Mouse (Mus musculus): ENCODE data around the gene Supt6.
"Not testable (repeated sequence)": the region's sequence is repeated elsewhere in the genome, so short reads cannot be mapped to it uniquely, and the experiment has no call there.

The Supt6 gene

DNA sequence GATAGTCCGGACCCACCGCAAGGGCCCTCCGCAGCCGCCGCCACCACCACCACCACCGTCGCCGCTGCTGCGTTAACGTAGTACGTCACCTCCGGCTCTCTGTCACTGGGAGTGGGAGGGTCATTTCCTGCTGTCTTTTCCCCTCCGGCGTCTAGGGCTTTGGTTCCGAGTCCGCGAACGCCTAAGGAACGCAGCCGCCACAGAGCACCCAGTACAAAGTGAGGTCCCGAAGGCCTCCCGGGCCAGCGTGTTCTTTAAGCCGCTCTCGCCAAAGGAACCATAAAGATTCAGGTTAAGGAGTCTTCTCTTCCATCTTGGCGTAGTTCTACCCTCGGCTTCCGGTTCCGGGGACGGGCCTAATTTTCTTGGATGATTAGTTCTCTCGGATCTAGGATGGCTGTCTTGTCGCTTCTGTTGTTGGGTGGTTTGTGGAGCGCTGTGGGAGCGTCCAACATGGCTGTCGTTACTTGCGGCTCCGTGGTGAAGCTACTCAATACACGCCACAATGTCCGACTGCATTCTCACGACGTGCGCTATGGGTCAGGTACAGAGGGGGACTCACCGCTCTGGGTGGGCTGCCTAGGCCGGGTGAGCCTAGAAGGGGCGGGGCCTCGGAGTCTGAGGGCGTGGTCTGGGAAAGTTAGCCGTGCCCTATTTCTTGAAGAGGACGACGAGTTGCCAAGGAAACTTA, at the start of gene Supt6, which contains the start of gene Sdf2:
Gene Supt6 (minus strand): TSS at position 361 of the 691 bp plus-strand sequence.
Gene Sdf2 (plus strand): TSS at position 120 of the 691 bp plus-strand sequence.
- DNase-seq = peak; percentile 99

DNA sequence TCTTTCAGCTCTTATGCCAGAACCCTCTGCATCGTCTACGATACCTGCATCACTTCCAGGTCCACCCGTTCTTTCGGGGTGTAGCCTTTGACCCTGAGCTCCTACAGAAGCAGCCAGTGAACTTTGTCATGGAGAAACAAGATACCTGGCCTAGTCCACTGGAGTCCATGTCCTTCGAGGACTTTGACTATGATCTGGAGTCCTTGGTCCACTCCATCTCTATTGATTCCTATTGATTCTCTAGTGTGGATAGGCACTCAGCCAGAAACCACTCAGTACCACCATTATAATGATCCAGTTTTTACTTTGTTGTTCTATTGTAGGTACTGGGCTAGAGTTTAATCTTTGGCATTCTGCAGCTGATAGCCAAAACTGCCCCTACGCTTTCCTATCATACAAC, 48.8 kb upstream of the Supt6 start:
- no peak for DNase-seq

DNA sequence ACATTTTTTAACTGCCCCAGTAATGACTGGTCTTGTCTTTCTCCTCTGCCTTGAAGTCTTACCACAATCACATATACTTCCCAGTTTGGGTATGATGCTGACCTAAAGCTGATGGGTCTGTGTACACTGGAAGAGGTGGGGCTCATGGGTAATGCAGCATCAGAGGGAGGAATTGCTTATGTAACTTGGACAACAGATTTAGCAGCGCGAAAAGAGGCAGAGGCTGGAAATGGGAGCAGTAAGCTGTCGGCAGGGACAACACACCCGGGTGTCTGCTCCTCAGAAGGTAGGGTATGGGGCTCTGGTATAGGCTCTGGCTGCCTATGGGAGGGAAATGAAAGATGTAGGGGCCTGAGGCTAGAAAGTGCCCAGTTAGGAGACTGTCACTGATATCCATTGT, 44.9 kb upstream of the Supt6 start, which contains the start of gene BC030499:
Gene BC030499 (plus strand): TSS at position 188 of the 400 bp plus-strand sequence.
- DNase-seq = no peak

DNA sequence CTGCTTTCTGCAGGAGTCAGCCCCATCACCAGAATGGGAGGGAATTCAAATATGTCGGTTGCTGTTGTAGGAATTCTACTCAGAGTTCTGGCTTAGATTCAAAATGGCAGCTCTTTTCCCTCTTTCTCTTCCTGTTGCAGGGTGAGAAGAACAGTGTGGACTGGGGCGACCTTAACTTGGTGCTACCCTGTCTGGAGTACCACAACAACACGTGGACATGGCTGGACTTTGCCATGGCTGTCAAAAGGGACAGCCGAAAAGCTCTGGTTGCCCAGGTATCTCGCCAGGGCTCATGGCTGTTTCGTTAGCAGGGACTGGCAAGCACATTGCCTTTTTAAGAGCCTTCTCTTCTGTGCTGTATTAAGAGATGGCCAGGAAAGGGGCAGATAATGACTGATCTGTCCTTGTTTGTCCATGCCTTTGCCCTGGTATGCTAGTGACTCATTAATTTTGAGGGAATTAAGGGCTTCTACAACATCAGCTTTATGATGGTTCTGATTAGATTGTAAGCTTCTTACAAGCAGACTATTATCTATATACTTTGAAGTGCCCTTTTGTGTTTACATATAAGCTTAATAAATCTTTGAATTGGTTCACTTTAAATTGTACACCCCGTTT, 43.5 kb upstream of the Supt6 start:
- no peak for DNase-seq

DNA sequence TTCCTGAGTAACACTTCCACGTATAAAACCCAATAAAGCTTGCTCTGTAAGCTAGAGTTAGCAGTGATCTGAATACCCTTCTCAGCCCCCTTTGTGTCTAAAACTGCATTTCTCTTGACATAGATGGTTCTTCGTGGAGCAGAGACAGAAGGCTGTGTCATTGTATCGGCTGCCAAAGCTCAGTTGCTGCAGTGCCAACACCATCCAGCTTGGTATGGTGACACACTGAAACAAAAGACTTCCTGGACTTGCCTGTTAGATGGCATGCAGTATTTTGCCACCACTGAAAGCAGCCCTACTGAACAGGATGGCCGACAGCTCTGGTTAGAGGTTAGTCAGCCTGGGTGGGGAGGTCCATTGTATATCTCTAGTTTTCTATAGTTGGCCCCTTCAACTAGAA, 33.8 kb upstream of the Supt6 start:
- DNase-seq = no peak

DNA sequence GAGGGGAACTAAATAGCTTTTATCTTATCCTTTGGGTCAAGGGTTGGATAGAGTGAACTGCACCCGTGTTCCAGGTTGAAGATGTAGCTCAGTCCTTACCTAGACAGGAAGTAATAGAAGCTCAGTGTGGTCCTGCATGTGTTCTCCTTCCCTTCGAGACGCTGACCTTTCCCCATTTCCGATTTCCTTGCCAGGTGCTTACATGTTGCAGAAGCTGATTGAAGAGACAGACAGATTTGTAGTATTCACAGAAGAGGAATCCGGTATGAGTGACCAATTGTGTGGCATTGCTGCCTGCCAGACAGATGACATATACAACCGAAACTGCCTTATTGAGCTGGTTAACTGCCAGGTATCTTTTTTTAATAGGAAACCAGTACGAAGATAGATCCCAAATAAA, 33.1 kb upstream of the Supt6 start:
- peak; percentile 93 for DNase-seq

DNA sequence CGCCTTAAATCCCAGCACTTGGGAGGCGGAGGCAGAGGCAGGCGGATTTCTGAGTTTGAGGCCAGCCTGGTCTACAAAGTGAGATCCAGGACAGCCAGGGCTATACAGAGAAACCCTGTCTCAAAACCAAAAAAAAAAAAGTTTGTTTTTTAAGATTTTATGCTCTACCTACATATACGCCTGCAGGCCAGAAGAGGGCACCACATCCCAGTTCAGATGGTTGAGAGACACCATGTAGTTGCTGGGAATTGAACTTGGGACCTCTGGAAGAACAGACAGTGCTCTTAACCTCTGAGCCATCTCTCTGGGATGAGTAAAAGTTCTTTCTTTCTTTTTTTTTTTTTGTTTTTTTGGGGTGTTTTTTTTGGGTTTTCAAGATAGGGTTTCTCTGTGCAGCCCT, 30.4 kb upstream of the Supt6 start:
- not testable (repeated sequence) for DNase-seq

DNA sequence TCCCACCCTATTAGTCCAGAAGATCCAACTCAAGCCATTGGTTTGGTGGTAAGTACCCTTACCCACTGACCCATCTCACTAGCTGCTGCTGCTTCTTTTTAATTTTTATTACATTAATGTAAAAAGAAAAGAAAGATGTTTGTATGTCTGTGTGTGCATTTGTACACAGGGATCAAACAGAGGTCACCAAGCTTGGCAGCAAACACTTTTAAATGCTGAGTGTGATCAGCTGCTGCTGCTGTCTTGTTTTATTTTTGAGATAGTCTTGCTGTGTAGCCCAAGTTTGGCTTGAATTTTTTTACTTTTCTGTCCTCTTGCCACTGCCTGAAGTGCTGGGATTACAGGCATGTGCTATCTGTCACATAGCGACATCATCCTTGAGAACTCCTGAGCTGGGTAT, 29.8 kb upstream of the Supt6 start:
- DNase-seq = no peak

DNA sequence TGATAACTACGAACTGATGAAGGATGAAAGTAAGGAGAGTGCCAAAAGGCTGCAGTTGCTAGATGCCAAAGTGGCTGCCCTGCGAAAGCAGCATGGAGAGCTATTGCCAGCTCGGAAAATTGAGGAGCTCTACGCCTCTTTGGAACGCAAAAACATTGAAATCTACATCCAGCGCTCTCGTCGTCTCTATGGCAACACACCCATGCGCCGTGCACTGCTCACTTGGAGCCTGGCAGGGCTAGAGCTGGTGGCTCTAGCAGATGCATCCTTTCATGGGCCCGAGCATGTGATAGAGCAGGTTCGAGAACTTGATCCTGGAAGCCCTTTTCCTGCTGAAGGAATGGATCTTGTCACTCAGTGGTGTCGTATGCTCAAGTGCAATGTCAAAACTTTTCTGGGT, 26.2 kb upstream of the Supt6 start:
- no peak for DNase-seq

DNA sequence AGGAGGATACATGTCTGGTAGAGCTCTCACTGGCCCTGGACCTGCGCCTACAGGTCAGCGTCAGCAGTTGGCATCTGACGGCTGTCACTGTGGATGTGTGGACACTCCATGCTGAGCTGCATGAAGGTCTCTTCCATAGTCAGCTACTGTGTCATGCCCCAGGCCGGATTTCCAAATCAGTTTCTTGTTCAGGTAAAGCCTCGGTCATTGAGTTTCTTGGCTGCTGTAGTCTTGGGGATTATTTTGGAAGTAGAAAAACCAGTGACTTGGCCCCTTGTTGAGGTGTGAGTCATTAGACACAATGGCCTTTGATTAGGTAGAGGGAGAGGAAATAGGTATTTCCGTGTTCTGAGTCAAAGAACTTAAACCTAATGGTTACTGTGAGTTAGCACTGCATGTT, 19.8 kb upstream of the Supt6 start:
- DNase-seq = no peak

DNA sequence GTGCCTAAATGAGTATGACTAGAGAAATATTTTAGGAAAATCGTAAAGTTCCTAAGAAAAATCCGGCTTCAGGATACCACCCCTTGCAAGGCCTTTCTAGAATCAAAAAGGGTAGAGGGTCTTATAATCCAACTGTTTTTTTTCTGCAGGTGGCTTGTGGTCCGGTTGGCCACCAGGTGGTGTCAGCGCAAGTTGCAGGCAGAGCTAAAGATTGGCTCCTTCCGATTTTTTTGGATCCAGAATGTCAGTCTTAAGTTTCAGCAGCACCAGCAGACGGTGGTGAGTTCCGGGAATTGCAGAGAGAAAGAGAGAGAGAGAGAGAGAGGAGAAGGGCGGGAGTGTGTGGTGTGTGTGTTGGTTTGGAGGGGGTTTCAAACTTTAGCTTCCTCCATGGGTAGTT, 16.8 kb upstream of the Supt6 start:
- peak; percentile 91 for DNase-seq

DNA sequence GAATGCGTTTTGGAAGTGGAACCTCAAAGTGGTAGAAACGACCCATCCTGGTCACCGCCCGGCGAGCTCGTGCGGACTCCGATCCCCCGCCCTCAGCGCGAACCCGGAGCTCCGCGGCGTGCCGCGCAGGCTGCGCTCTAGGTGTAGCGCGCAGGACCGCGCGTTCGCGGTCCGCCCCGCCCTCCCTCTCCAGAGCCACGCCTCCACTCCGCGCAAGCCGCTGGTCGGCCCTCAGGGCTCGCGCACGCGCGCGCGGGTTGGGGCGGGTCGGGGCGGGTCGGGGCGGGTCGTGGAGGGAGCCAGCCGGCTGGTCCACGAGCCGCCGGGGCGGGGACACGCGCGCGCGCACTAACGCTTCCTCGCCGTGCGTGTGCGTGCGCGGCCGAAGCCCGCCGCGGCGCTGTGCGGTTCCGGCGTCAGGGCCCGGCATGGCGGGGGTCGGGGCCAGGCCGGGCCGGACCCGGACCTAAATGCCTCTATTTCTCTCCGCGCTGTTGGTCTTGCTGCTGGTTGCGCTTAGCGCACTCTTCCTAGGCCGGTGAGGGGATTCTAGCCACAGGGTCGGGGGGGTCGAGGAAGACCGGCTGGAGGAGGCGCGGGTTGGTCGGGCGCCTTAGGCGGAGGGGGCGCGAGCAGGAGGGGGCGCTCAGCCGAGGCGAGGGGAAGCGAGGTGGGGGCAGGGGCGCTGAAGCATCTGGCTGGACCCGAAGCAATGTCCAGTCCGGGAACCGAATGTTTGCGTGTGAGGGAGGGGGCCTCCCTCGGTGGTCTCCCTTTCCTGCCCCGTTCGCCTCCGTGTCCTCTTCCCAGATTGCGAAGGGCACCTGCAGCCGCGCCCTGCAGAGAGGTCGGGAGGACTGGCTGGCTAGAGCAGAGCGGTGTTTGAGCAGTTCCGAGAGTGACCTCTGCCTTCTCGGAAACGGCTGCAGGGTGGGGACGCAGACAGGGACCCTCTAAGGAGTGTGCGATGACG, 15.9 kb upstream of the Supt6 start, which contains the start of gene 2610507B11Rik:
Gene 2610507B11Rik (plus strand): TSS at position 373 of the 973 bp plus-strand sequence.
- peak; percentile 100 for DNase-seq

DNA sequence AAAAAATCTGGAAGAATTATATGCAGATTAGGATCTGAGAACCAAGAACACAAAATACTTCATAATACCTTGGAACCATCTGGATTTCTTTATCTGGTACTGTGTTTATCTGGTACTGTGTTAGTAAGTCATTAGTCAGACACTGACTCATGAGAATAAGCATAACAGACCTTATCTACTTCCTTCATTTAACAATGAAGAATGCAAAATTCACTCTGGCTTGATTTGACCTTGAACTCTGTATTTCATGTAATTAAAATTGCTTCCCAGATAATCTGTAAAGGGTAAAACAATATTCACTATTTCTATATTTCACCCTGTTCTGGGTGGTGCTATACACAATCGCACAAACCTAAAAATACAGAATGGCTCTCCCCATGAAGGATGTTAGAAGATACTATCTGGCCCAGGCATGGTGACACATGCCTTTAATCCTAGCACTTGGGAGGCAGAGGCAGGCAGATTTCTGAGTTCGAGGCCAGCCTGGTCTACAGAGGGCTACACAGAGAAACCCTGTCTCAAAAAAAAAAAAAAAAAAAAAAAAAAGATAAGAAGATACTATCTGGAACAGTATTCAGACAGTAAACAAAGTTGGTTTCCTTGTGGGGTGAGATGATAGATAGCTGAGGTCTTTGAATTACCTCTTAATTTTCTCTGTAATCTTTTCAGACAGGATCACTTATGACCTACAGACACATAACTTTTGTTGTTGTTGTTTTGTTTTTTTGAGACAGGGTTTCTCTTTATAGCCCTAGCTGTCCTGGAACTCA, 14.9 kb upstream of the Supt6 start:
- DNase-seq = no peak

DNA sequence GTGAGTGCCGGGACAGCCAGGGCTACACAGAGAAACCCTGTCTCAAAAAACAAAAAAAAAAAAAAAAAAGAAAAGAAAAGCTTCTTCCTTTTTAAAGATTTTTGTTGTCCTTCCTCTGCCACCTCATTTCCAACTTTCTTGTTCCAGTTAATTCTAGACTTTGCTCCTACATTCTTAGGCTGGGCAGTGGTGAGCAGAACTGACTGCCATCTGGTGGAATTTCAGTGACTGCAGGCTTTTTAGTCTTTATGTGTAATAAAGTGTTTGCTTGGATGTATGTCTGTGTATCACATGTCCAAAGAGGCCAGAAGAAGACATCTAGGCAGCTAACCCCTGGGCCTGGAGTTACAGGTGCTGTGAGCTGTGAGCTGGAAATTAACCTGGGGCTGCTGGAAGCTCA, 10.8 kb upstream of the Supt6 start:
- no peak for DNase-seq

DNA sequence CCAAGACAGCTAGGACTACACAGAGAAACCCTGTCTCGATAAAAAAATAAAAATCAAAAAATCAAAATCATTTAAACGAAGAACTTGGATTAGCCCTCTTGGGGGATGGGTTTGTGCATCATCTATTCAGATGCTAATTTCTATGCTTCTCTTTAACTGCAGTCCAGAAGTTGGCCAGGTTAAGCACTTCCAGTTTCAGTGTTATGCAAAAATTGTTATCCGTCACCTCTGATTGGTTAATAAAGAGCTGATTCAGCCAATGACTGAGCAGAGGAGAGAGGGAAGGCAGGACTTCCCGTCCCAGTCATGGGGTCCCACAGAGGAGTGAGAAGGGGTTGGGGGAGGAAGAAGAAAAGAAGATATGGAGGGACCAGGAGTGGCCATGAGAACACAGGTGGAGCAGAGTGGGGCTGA, 1.9 kb upstream of the Supt6 start:
- DNase-seq = no peak

DNA sequence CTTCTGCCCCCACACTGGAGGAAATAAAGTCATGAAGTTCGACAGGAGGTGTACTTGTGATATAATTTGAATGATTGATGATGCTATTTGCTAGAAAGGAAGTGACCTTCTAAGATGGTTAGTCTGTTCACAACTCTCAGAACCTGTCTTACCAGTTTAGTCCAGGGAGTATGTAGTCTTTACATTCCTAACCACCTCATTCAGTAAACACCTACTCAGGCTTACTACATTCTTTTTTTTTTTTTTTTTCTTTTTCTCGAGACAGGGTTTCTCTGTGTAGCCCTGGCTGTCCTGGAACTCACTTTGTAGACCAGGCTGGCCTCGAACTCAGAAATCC, 1.2 kb upstream of the Supt6 start:
- no peak for DNase-seq

DNA sequence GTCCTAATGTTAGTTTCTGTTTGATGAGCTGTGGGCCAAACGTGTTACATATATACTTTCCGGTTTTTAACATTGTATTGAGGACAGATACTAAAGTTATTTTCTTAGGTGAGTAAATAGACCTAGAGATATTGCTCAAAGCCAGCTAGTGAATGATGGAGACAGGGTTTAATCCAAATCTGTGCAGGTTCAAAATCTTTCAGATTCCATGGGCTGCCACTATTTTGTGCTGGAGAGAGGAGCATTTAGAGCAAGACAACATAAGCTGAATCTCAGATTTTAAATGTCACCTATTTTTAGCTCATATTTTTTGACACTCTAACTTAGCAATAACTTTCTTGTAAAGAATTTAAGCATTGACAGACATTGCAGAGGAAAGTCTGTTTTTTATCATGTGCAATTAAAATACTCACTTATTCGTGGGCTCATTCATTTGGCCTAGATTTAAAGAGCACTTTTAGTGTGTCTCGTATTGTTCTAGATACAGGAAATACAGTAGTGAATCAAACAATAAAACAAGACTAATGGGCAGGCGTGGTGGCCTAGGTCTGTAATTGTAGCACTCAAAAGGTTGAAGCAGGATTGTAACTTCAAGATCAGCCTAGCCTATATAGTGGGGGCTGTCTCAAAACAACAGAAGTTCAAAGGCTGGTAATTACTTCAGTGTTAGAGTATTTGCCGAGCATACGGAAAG, 678 bp upstream of the Supt6 start:
- no peak for DNase-seq

DNA sequence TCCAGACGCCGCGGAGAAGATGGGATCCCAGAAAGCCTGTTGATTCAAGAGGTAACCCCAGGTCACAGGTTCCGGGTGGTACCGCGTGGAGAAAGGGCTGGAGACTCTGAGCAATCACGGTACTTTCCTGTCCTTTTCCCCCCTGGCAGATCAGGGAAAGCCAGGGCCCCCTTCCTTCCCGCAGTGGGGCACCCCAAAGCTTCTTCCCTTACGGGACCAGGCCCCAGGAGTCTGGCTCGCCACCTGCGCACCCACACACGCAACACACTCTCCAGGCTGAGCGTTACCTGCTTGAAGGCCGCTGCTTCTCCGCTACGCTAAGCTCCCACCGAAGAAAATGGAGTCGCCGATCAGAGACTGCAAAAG, 543 bp downstream of the Supt6 start:
- no peak for DNase-seq

DNA sequence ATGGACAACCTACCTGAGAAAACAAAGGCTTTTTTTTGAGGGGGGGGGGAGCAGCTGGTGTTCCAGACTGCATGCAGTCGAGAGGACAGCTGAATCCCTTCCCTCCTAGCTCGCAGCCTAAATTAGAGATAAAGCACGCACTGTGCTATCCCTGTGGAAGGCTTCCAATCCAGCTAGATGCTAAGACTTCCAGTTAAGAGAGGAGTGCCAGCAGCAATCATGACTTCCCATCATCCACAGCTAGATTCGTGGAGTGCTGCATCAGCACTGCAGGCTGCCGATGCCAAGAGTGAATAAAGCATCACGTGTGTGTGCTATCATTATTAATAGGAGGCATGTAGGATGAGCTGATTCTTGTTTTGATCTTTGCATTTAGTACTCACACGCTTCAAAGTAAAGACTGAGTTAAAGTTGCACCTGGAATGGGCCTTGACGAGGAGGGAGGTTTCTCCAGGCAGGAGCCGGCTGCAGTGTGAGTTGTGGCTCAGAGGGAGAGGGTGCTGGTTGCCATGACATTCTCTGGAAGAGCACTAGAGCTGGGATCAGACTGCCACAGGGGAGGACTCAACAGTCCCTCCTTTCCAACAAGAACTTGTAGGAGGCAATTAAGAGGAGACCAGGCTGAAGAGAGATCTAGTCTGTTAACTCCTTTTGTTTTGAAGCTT, 5.5 kb downstream of the Supt6 start:
- peak; percentile 90 for DNase-seq

DNA sequence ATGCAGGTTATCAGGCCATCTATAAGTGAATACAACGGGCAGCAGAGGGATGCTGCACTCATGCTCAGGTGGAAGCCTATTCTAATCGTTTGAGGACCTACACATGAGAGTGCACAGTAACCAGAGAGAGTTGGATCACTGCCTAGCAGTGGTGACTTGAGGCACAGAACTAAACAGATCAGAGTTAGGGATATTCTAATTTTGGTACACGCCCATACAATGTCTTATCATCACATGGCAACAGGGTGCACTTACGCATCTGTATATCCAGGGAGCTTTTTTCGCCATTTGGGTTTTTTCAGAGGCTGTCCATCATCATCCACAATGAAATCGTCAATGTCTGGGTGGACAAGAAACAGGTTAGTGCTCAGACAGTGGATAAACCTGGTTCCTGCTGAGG, 14.3 kb downstream of the Supt6 start:
- no peak for DNase-seq

DNA sequence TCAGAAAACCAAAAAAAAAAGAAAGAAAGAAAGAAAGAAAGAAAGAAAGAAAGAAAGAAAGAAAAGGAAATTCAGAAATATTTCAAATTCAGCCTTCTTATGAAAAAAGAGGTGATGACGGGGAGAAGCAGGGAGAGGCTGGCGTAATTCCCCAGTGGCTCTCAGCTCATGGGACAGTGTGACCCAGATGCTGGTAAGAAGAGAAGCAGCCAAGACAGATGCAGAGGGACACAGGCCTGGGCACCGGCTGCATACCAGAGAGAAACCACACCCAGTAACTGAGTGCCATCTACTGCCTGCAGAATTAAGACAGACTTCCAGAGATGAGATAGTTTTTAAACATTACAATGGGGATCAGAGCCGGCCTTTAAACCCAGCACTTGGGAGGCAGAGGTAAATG, 22.2 kb downstream of the Supt6 start:
- DNase-seq = no peak

Measured in heart, adult 11 months (tissue).